Mouse (Mus musculus): ENCODE measurements around the gene Grk6. TPM values are rescaled to one million over a fixed set of nuclear protein-coding genes. Genes with fewer than 3 reads are reported as not detected.

Gene Grk6
- polyA plus RNA-seq, 1 experiment from 2014 or later, result 29.5 TPM

- Histone ChIP-seq H3K9me3 (replicated peaks; ENCODE audit: low read length) (no peaks in the 10 kb centered on the region), H3K27ac (peak within 1 kb of the TSS; percentile 89), H3K4me1 (replicated peaks; ENCODE audit: insufficient read depth, low read length) (peaks cover 24% of the 10 kb centered on the region; the same call in 1 of the 2 replicates), H3K9ac (ENCODE audit: low read depth, low read length) (peak within 1 kb of the TSS; percentile 97), H3K27me3 (ENCODE audit: insufficient read depth, low read length) (no peaks in the 10 kb centered on the region), H3K4me2 (ENCODE audit: low read length) (peak within 1 kb of the TSS; percentile 96), H3K36me3 (ENCODE audit: insufficient read depth, low read length) (no peaks in the 10 kb centered on the region), H3K4me3 (replicated peaks; ENCODE audit: low read depth, low read length) (peak within 1 kb of the TSS; percentile 93)
- under 1% methylated on average over 66 of the region's 83 CpGs for WGBS
- peak; percentile 78 for DNase-seq (ENCODE audit: low spot score)
- TF ChIP-seq CTCF (IDR thresholded peaks at IDR 0.05; ENCODE audit: low read depth), result peak; percentile 10; the same call in 1 of the 2 replicates
- peak; percentile 70 for ATAC-seq (replicated peaks; ENCODE audit: low FRiP score, low read depth)
Observed at GRCm38 (mm10) chr13:55487578-55488498, 43.0 kb downstream of the Grk6 start, which contains the start of gene Dbn1. Gene Dbn1 (minus strand): TSS chr13:55488111.

GRCm38 (mm10) chr13:55494257-55494656 is 49.4 kb downstream of the Grk6 start:
- H3K4me2 ChIP-seq (ENCODE audit: low read length), result no peak overlapping the region
- H3K36me3 ChIP-seq (ENCODE audit: insufficient read depth, low read length), result peaks cover 10% of the 10 kb centered on the region; the same call in 1 of the 2 replicates

GRCm38 (mm10) chr13:55494883-55495621 is 50.2 kb downstream of the Grk6 start:
- Histone ChIP-seq H3K4me1 (replicated peaks; ENCODE audit: insufficient read depth, low read length) (no peaks in the 10 kb centered on the region), H3K9me3 (replicated peaks; ENCODE audit: low read length) (no peaks in the 10 kb centered on the region), H3K27me3 (ENCODE audit: insufficient read depth, low read length) (no peaks in the 10 kb centered on the region), H3K9ac (ENCODE audit: low read depth, low read length) (no peak overlapping the region), H3K4me3 (replicated peaks; ENCODE audit: low read depth, low read length) (no peak overlapping the region), H3K4me2 (ENCODE audit: low read length) (no peak overlapping the region), H3K36me3 (ENCODE audit: insufficient read depth, low read length) (peaks cover 13% of the 10 kb centered on the region; the same call in 1 of the 2 replicates), H3K27ac (no peak overlapping the region)
- ATAC-seq (replicated peaks; ENCODE audit: low FRiP score, low read depth) (no peak), DNase-seq (ENCODE audit: low spot score) (no peak)
- WGBS, result 28% methylated on average over 18 of the region's 18 CpGs
- no peak for TF ChIP-seq CTCF (IDR thresholded peaks at IDR 0.05; ENCODE audit: low read depth)

More at GRCm38 (mm10) chr13:55494257-55494656, 49.4 kb downstream of the Grk6 start:
- H3K9me3 ChIP-seq (replicated peaks; ENCODE audit: low read length), result no peaks in the 10 kb centered on the region
- no peaks in the 10 kb centered on the region for H3K4me1 ChIP-seq (replicated peaks; ENCODE audit: insufficient read depth, low read length)
- no peak overlapping the region for H3K4me3 ChIP-seq (replicated peaks; ENCODE audit: low read depth, low read length)
- no peak for TF ChIP-seq CTCF (IDR thresholded peaks at IDR 0.05; ENCODE audit: low read depth)
- no peak overlapping the region for H3K9ac ChIP-seq (ENCODE audit: low read depth, low read length)
- WGBS, result 18% methylated on average over 2 of the region's 2 CpGs
- no peaks in the 10 kb centered on the region for H3K27me3 ChIP-seq (ENCODE audit: insufficient read depth, low read length)
- DNase-seq (ENCODE audit: low spot score) (no peak), ATAC-seq (replicated peaks; ENCODE audit: low FRiP score, low read depth) (no peak)
- H3K27ac ChIP-seq, result no peak overlapping the region

- H3K27ac ChIP-seq, result no peak overlapping the region
- no peaks in the 10 kb centered on the region for H3K27me3 ChIP-seq (ENCODE audit: insufficient read depth, low read length)
- WGBS, result 35% methylated on average over 4 of the region's 4 CpGs
- no peak overlapping the region for H3K4me2 ChIP-seq (ENCODE audit: low read length)
- peaks cover 16% of the 10 kb centered on the region; the same call in 1 of the 2 replicates for H3K36me3 ChIP-seq (ENCODE audit: insufficient read depth, low read length)
- H3K4me3 ChIP-seq (replicated peaks; ENCODE audit: low read depth, low read length), result no peak overlapping the region
- no peak for TF ChIP-seq CTCF (IDR thresholded peaks at IDR 0.05; ENCODE audit: low read depth)
- H3K9me3 ChIP-seq (replicated peaks; ENCODE audit: low read length), result no peaks in the 10 kb centered on the region
- DNase-seq (ENCODE audit: low spot score), result no peak
- no peak overlapping the region for H3K9ac ChIP-seq (ENCODE audit: low read depth, low read length)
- no peaks in the 10 kb centered on the region for H3K4me1 ChIP-seq (replicated peaks; ENCODE audit: insufficient read depth, low read length)
- no peak for ATAC-seq (replicated peaks; ENCODE audit: low FRiP score, low read depth)
Observed at GRCm38 (mm10) chr13:55495702-55496101, 50.8 kb downstream of the Grk6 start.

- no peak for TF ChIP-seq CTCF (IDR thresholded peaks at IDR 0.05; ENCODE audit: low read depth)
- ATAC-seq (replicated peaks; ENCODE audit: low FRiP score, low read depth), result no peak
- H3K27ac ChIP-seq, result no peak overlapping the region
- no peak overlapping the region for H3K9ac ChIP-seq (ENCODE audit: low read depth, low read length)
- H3K36me3 ChIP-seq (ENCODE audit: insufficient read depth, low read length), result peaks cover 17% of the 10 kb centered on the region; the same call in 1 of the 2 replicates
- H3K27me3 ChIP-seq (ENCODE audit: insufficient read depth, low read length), result no peaks in the 10 kb centered on the region
- WGBS, result 79% methylated on average over 6 of the region's 6 CpGs
- no peaks in the 10 kb centered on the region for H3K4me1 ChIP-seq (replicated peaks; ENCODE audit: insufficient read depth, low read length)
- H3K4me3 ChIP-seq (replicated peaks; ENCODE audit: low read depth, low read length), result no peak overlapping the region
- H3K4me2 ChIP-seq (ENCODE audit: low read length), result no peak overlapping the region
- H3K9me3 ChIP-seq (replicated peaks; ENCODE audit: low read length), result no peaks in the 10 kb centered on the region
- no peak for DNase-seq (ENCODE audit: low spot score)
Observed at GRCm38 (mm10) chr13:55496661-55497060, 51.8 kb downstream of the Grk6 start.

GRCm38 (mm10) chr13:55498906-55499305 is 54.0 kb downstream of the Grk6 start:
- Histone ChIP-seq H3K9me3 (replicated peaks; ENCODE audit: low read length) (no peaks in the 10 kb centered on the region), H3K27me3 (ENCODE audit: insufficient read depth, low read length) (no peaks in the 10 kb centered on the region), H3K4me2 (ENCODE audit: low read length) (no peak overlapping the region), H3K36me3 (ENCODE audit: insufficient read depth, low read length) (peaks cover 34% of the 10 kb centered on the region), H3K4me3 (replicated peaks; ENCODE audit: low read depth, low read length) (no peak overlapping the region), H3K4me1 (replicated peaks; ENCODE audit: insufficient read depth, low read length) (no peaks in the 10 kb centered on the region), H3K27ac (no peak overlapping the region), H3K9ac (ENCODE audit: low read depth, low read length) (no peak overlapping the region)
- 68% methylated on average over 11 of the region's 11 CpGs for WGBS
- ATAC-seq (replicated peaks; ENCODE audit: low FRiP score, low read depth) (no peak), DNase-seq (ENCODE audit: low spot score) (no peak)
- no peak for TF ChIP-seq CTCF (IDR thresholded peaks at IDR 0.05; ENCODE audit: low read depth)

All from kidney, postnatal 0 days (tissue).